Mouse (Mus musculus): ENCODE results near the gene Prkacb. TPM values are rescaled to one million over a fixed set of nuclear protein-coding genes. Genes with fewer than 3 reads are reported as not detected.

The Prkacb gene
- total and polyA plus RNA-seq, 2 experiments = 11.4 to 35.1 TPM

DNA sequence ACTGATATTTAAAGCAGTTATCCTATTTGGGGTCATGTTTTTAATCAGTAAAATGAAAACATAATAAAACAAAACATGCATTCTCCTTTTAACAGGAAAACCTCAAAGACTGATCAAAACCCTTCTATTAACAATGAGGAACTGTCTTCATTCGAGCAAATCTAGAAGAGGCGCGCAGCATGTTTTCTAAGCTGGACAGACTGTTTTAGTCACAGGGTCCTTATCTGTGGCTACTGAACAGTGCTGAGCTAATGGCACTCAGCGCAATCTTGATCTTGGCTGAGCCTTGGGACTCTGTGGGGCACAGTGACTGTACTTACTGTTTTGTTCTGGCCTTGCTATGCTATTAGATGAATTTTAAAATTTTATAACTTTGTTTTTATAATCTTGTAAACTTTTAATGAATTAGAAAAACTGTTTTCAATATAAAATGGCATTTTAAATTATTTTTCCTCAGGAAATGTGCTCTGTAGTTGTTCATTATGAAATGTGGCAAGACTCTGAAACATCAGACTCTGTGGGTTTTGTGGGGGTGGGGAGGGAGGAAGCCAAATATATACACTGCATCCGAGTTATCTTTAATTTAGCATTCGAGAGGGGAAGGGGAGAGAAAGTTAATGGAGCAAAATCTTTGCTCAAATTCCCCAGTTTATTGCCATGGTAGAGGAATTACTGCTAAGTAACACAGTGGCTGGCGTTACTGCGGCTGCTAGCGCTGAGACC lies 77.7 kb downstream of the Prkacb start:
- 90% methylated on average over 9 of the region's 9 CpGs for WGBS
- H3K79me2 ChIP-seq (ENCODE audit: control insufficient read depth, insufficient read depth, low read length) = no peaks in the 10 kb centered on the region
- no peak for TF ChIP-seq CTCF (IDR thresholded peaks at IDR 0.05; ENCODE audit: low read depth, low read length)
- TF ChIP-seq POLR2A (IDR thresholded peaks at IDR 0.05; ENCODE audit: extremely low read depth, insufficient read depth, low read length) = no peak
- no peak overlapping the region for H3K9ac ChIP-seq (ENCODE audit: low read depth, low read length)
- no peaks in the 10 kb centered on the region for H3K27me3 ChIP-seq (ENCODE audit: control insufficient read depth, insufficient read depth, low read length)
- no peaks in the 10 kb centered on the region for H3K4me1 ChIP-seq (ENCODE audit: control insufficient read depth, insufficient read depth, low read length)
- peaks cover 41% of the 10 kb centered on the region for H3K36me3 ChIP-seq (ENCODE audit: control insufficient read depth, insufficient read depth, low read length)
- H3K4me3 ChIP-seq (ENCODE audit: insufficient read depth, low read depth, low read length) = no peak overlapping the region
- DNase-seq (ENCODE audit: extremely low read depth, low read depth, low spot score) = no peak
- no peak overlapping the region for H3K27ac ChIP-seq (replicated peaks; ENCODE audit: insufficient read depth, low read depth, low read length)

DNA sequence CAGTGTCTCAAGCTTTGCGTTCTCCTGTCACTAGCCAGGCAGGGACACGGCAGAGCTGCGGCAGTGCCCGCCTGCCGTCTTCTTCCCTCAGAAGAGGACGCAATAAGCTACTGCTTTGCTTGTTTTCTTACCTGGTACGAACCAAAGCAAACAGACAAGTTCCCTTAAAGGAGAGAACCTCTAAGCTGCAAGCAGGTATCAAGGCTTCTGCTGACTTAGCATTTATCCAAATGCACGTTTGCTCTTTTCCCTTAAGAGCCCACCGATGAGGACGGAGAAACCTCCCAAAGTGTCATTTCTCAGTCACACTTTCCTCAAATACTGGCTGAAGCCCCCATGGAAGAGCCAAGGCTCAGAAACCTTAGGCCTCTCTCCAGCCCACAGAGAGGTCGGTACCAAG lies 81.3 kb downstream of the Prkacb start:
- no peak overlapping the region for H3K9ac ChIP-seq (ENCODE audit: low read depth, low read length)
- no peak overlapping the region for H3K4me3 ChIP-seq (ENCODE audit: insufficient read depth, low read depth, low read length)

DNA sequence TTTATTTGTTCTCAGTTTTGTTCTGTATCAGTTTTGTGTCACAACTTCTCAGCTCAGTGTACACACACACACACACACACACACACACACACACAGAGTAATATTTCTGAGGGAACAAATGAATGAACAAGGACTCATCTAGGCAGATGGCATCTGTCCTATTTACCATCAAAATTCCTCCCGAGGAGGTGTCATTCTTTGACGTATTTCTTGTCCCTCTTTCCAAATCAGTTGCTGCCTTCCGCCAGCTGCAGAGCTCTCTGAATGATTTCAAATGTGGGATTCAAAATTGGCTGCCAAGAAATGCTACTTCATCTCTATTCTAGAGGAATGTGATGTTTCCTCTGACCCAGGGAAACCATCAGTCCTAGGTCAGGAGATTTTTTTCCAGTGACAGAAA lies 89.8 kb downstream of the Prkacb start:
- TF ChIP-seq POLR2A (IDR thresholded peaks at IDR 0.05; ENCODE audit: extremely low read depth, insufficient read depth, low read length) (no peak), CTCF (IDR thresholded peaks at IDR 0.05; ENCODE audit: low read depth, low read length) (no peak)
- Histone ChIP-seq H3K27me3 (ENCODE audit: control insufficient read depth, insufficient read depth, low read length) (no peaks in the 10 kb centered on the region), H3K36me3 (ENCODE audit: control insufficient read depth, insufficient read depth, low read length) (peaks cover 11% of the 10 kb centered on the region; the same call in 1 of the 2 replicates), H3K27ac (replicated peaks; ENCODE audit: insufficient read depth, low read depth, low read length) (no peak overlapping the region), H3K4me1 (ENCODE audit: control insufficient read depth, insufficient read depth, low read length) (no peaks in the 10 kb centered on the region), H3K79me2 (ENCODE audit: control insufficient read depth, insufficient read depth, low read length) (no peaks in the 10 kb centered on the region), H3K9ac (ENCODE audit: low read depth, low read length) (no peak overlapping the region), H3K4me3 (ENCODE audit: insufficient read depth, low read depth, low read length) (no peak overlapping the region)
- 67% methylated on average over 3 of the region's 3 CpGs for WGBS
- DNase-seq (ENCODE audit: extremely low read depth, low read depth, low spot score) = no peak

More for the DNA sequence above, 81.3 kb downstream of the Prkacb start:
- TF ChIP-seq POLR2A (IDR thresholded peaks at IDR 0.05; ENCODE audit: extremely low read depth, insufficient read depth, low read length) = no peak
- TF ChIP-seq CTCF (IDR thresholded peaks at IDR 0.05; ENCODE audit: low read depth, low read length) = no peak
- 95% methylated on average over 11 of the region's 11 CpGs for WGBS
- no peak overlapping the region for H3K27ac ChIP-seq (replicated peaks; ENCODE audit: insufficient read depth, low read depth, low read length)
- H3K79me2 ChIP-seq (ENCODE audit: control insufficient read depth, insufficient read depth, low read length) = no peaks in the 10 kb centered on the region
- no peaks in the 10 kb centered on the region for H3K4me1 ChIP-seq (ENCODE audit: control insufficient read depth, insufficient read depth, low read length)
- no peak for DNase-seq (ENCODE audit: extremely low read depth, low read depth, low spot score)
- no peaks in the 10 kb centered on the region for H3K27me3 ChIP-seq (ENCODE audit: control insufficient read depth, insufficient read depth, low read length)
- H3K36me3 ChIP-seq (ENCODE audit: control insufficient read depth, insufficient read depth, low read length) = peaks cover 43% of the 10 kb centered on the region

DNA sequence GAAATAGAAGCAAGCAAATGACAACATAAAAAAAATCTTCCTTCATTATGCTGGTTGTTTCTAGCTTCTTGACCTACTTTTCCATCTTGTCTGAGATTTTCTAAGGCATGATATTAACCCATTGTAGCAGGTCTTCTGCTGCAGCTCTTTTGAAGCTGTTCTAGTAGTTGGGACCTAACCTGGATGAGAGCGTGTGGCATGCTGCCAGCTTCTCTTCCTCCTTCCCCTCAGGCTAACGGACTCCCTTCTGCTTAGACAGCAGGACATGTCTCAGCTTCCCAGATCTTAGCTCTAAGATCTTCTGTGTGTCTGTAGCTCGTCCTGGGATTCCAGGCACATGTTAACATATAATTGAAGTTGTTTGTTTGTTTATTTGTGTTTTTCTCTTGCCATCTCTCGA lies 93.1 kb downstream of the Prkacb start:
- DNase-seq (ENCODE audit: extremely low read depth, low read depth, low spot score) = no peak
- no peak overlapping the region for H3K9ac ChIP-seq (ENCODE audit: low read depth, low read length)
- no peaks in the 10 kb centered on the region for H3K4me1 ChIP-seq (ENCODE audit: control insufficient read depth, insufficient read depth, low read length)
- no peak overlapping the region for H3K4me3 ChIP-seq (ENCODE audit: insufficient read depth, low read depth, low read length)
- no peak overlapping the region for H3K27ac ChIP-seq (replicated peaks; ENCODE audit: insufficient read depth, low read depth, low read length)
- no peaks in the 10 kb centered on the region for H3K27me3 ChIP-seq (ENCODE audit: control insufficient read depth, insufficient read depth, low read length)
- H3K36me3 ChIP-seq (ENCODE audit: control insufficient read depth, insufficient read depth, low read length) = no peaks in the 10 kb centered on the region
- TF ChIP-seq CTCF (IDR thresholded peaks at IDR 0.05; ENCODE audit: low read depth, low read length) = no peak
- TF ChIP-seq POLR2A (IDR thresholded peaks at IDR 0.05; ENCODE audit: extremely low read depth, insufficient read depth, low read length) = no peak
- H3K79me2 ChIP-seq (ENCODE audit: control insufficient read depth, insufficient read depth, low read length) = no peaks in the 10 kb centered on the region
- WGBS = 70% methylated on average over 4 of the region's 4 CpGs

DNA sequence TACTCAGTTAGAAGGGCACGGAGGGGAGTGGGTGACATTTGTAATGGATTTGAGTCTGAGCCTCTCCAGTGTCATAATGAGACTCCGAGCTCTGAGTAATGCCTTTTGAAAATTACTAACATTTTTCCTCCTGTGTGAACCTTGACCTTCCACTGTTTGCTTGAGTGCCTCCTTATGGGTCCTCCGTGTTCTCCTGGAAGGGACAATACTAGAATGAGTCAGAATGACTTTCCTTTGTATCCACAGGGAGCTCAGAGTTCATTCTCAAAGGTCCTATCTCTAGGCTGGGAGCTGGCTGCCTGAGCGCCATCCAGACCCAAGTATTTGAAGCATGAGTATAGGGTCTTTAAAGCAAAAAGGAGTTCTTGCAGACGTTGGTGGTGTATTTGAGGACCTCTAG lies 94.5 kb downstream of the Prkacb start:
- Histone ChIP-seq H3K4me3 (ENCODE audit: insufficient read depth, low read depth, low read length) (no peak overlapping the region), H3K9ac (ENCODE audit: low read depth, low read length) (no peak overlapping the region), H3K27ac (replicated peaks; ENCODE audit: insufficient read depth, low read depth, low read length) (no peak overlapping the region), H3K27me3 (ENCODE audit: control insufficient read depth, insufficient read depth, low read length) (no peaks in the 10 kb centered on the region), H3K4me1 (ENCODE audit: control insufficient read depth, insufficient read depth, low read length) (no peaks in the 10 kb centered on the region), H3K79me2 (ENCODE audit: control insufficient read depth, insufficient read depth, low read length) (no peaks in the 10 kb centered on the region), H3K36me3 (ENCODE audit: control insufficient read depth, insufficient read depth, low read length) (no peaks in the 10 kb centered on the region)
- no peak for DNase-seq (ENCODE audit: extremely low read depth, low read depth, low spot score)
- TF ChIP-seq POLR2A (IDR thresholded peaks at IDR 0.05; ENCODE audit: extremely low read depth, insufficient read depth, low read length) (no peak), CTCF (IDR thresholded peaks at IDR 0.05; ENCODE audit: low read depth, low read length) (no peak)
- 82% methylated on average over 5 of the region's 5 CpGs for WGBS

DNA sequence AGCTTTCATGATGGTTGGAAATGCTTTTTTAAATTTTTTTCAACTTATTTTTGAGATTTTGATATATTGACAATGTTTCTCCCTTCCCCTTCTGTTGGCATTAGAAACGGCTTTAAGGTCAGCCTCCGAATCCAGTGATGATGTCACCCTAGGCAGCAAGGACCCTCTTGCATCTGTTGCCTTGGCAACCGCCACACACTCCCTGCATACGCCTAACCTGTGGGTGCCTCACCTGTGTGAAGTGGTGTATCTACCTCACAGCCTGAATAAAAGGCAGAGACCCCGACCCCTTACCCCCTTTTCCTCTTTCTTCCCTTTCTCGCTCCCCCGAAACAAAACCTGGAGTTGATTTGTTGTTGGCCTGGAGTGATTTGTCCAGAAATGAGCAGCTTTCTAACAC lies 100.5 kb downstream of the Prkacb start:
- WGBS = 82% methylated on average over 7 of the region's 7 CpGs
- H3K27ac ChIP-seq (replicated peaks; ENCODE audit: insufficient read depth, low read depth, low read length) = no peak overlapping the region
- no peak overlapping the region for H3K4me3 ChIP-seq (ENCODE audit: insufficient read depth, low read depth, low read length)
- H3K36me3 ChIP-seq (ENCODE audit: control insufficient read depth, insufficient read depth, low read length) = no peaks in the 10 kb centered on the region
- DNase-seq (ENCODE audit: extremely low read depth, low read depth, low spot score) = no peak
- no peaks in the 10 kb centered on the region for H3K4me1 ChIP-seq (ENCODE audit: control insufficient read depth, insufficient read depth, low read length)
- H3K9ac ChIP-seq (ENCODE audit: low read depth, low read length) = no peak overlapping the region
- H3K79me2 ChIP-seq (ENCODE audit: control insufficient read depth, insufficient read depth, low read length) = no peaks in the 10 kb centered on the region
- TF ChIP-seq POLR2A (IDR thresholded peaks at IDR 0.05; ENCODE audit: extremely low read depth, insufficient read depth, low read length) (no peak), CTCF (IDR thresholded peaks at IDR 0.05; ENCODE audit: low read depth, low read length) (no peak)
- H3K27me3 ChIP-seq (ENCODE audit: control insufficient read depth, insufficient read depth, low read length) = no peaks in the 10 kb centered on the region

All from liver, adult 2 months (tissue).